Mouse (Mus musculus): ENCODE results near the gene Pdgfra.

GRCm38 (mm10) chr5:75106511-75106910 is 45.6 kb upstream of the Pdgfra start:
- TF ChIP-seq GATA1 (IDR thresholded peaks at IDR 0.05; ENCODE audit: borderline replicate concordance, low read length) (no peak), FLI1 (IDR thresholded peaks at IDR 0.05; ENCODE audit: low read length) (no peak)
